Mouse (Mus musculus): ENCODE measurements at regions not wholly inside any gene's neighbourhood (a gene's known extent, or its start where the extent isn't known, plus 50 kb on each side); places are given as distances from the start of the nearest gene placed in this dataset.
"Not testable (repeated sequence)": the region's sequence is repeated elsewhere in the genome, so short reads cannot be mapped to it uniquely, and the experiment has no call there.

- Histone ChIP-seq H3K9ac (ENCODE audit: low read depth, low read length) (no peak overlapping the region), H3K4me3 (ENCODE audit: low read depth, low read length) (no peak overlapping the region), H3K4me2 (no peak overlapping the region), H3K27me3 (replicated peaks; ENCODE audit: control insufficient read depth, insufficient read depth, low read length) (no peaks in the 10 kb centered on the region), H3K27ac (ENCODE audit: low read depth, low read length) (no peak overlapping the region), H3K36me3 (ENCODE audit: control insufficient read depth, insufficient read depth, low read length) (no peaks in the 10 kb centered on the region), H3K9me3 (ENCODE audit: control insufficient read depth, low read length) (no peaks in the 10 kb centered on the region), H3K4me1 (replicated peaks; ENCODE audit: control insufficient read depth, insufficient read depth, low read length) (no peaks in the 10 kb centered on the region)
- ATAC-seq (replicated peaks; ENCODE audit: low FRiP score) = no peak
- 90% methylated on average over 16 of the region's 16 CpGs for WGBS
- no peak for DNase-seq (ENCODE audit: low spot score)
These were observed 182.0 kb downstream of the Srek1 start for GRCm38 (mm10) chr13:103592371-103592770.

GRCm38 (mm10) chr13:103591874-103592273, 182.5 kb downstream of the Srek1 start:
- Histone ChIP-seq H3K27ac (ENCODE audit: low read depth, low read length) (no peak overlapping the region), H3K9me3 (ENCODE audit: control insufficient read depth, low read length) (no peaks in the 10 kb centered on the region), H3K4me3 (ENCODE audit: low read depth, low read length) (no peak overlapping the region), H3K4me2 (no peak overlapping the region), H3K9ac (ENCODE audit: low read depth, low read length) (no peak overlapping the region), H3K36me3 (ENCODE audit: control insufficient read depth, insufficient read depth, low read length) (no peaks in the 10 kb centered on the region), H3K4me1 (replicated peaks; ENCODE audit: control insufficient read depth, insufficient read depth, low read length) (no peaks in the 10 kb centered on the region), H3K27me3 (replicated peaks; ENCODE audit: control insufficient read depth, insufficient read depth, low read length) (no peaks in the 10 kb centered on the region)
- ATAC-seq (replicated peaks; ENCODE audit: low FRiP score) = no peak
- no peak for DNase-seq (ENCODE audit: low spot score)
- WGBS = 80% methylated on average over 6 of the region's 6 CpGs

- DNase-seq (ENCODE audit: low spot score); ATAC-seq (replicated peaks; ENCODE audit: low FRiP score); H3K4me3 ChIP-seq (ENCODE audit: low read depth, low read length); H3K36me3 ChIP-seq (ENCODE audit: control insufficient read depth, insufficient read depth, low read length); H3K9ac ChIP-seq (ENCODE audit: low read depth, low read length); H3K27me3 ChIP-seq (replicated peaks; ENCODE audit: control insufficient read depth, insufficient read depth, low read length); H3K4me2 ChIP-seq; H3K27ac ChIP-seq (ENCODE audit: low read depth, low read length); H3K9me3 ChIP-seq (ENCODE audit: control insufficient read depth, low read length); H3K4me1 ChIP-seq (replicated peaks; ENCODE audit: control insufficient read depth, insufficient read depth, low read length): not testable (repeated sequence)
- WGBS = 47% methylated on average over 7 of the region's 7 CpGs
These were observed 183.0 kb downstream of the Srek1 start for GRCm38 (mm10) chr13:103591381-103591780.

- Histone ChIP-seq H3K36me3 (ENCODE audit: control insufficient read depth, insufficient read depth, low read length) (no peaks in the 10 kb centered on the region), H3K9ac (ENCODE audit: low read depth, low read length) (no peak overlapping the region), H3K9me3 (ENCODE audit: control insufficient read depth, low read length) (no peaks in the 10 kb centered on the region), H3K27me3 (replicated peaks; ENCODE audit: control insufficient read depth, insufficient read depth, low read length) (no peaks in the 10 kb centered on the region), H3K27ac (ENCODE audit: low read depth, low read length) (no peak overlapping the region), H3K4me3 (ENCODE audit: low read depth, low read length) (no peak overlapping the region), H3K4me1 (replicated peaks; ENCODE audit: control insufficient read depth, insufficient read depth, low read length) (no peaks in the 10 kb centered on the region), H3K4me2 (no peak overlapping the region)
- WGBS = 88% methylated on average over 5 of the region's 5 CpGs
- ATAC-seq (replicated peaks; ENCODE audit: low FRiP score) = no peak
- DNase-seq (ENCODE audit: low spot score) = no peak
These were observed 184.8 kb downstream of the Srek1 start for GRCm38 (mm10) chr13:103589646-103590045.

GRCm38 (mm10) chr13:103576856-103577255, 197.6 kb downstream of the Srek1 start:
- 71% methylated on average over 4 of the region's 4 CpGs for WGBS
- no peak overlapping the region for H3K4me3 ChIP-seq (ENCODE audit: low read depth, low read length)
- H3K9ac ChIP-seq (ENCODE audit: low read depth, low read length) = no peak overlapping the region
- no peak overlapping the region for H3K4me2 ChIP-seq
- H3K27ac ChIP-seq (ENCODE audit: low read depth, low read length) = no peak overlapping the region
- ATAC-seq (replicated peaks; ENCODE audit: low FRiP score) = no peak
- H3K27me3 ChIP-seq (replicated peaks; ENCODE audit: control insufficient read depth, insufficient read depth, low read length) = no peaks in the 10 kb centered on the region
- no peaks in the 10 kb centered on the region for H3K4me1 ChIP-seq (replicated peaks; ENCODE audit: control insufficient read depth, insufficient read depth, low read length)
- no peaks in the 10 kb centered on the region for H3K9me3 ChIP-seq (ENCODE audit: control insufficient read depth, low read length)
- no peaks in the 10 kb centered on the region for H3K36me3 ChIP-seq (ENCODE audit: control insufficient read depth, insufficient read depth, low read length)
- DNase-seq (ENCODE audit: low spot score) = no peak

GRCm38 (mm10) chr13:103564715-103565114, 209.7 kb downstream of the Srek1 start:
- no peak overlapping the region for H3K27ac ChIP-seq (ENCODE audit: low read depth, low read length)
- H3K9ac ChIP-seq (ENCODE audit: low read depth, low read length) = no peak overlapping the region
- H3K4me3 ChIP-seq (ENCODE audit: low read depth, low read length) = no peak overlapping the region
- H3K27me3 ChIP-seq (replicated peaks; ENCODE audit: control insufficient read depth, insufficient read depth, low read length) = no peaks in the 10 kb centered on the region
- no peaks in the 10 kb centered on the region for H3K36me3 ChIP-seq (ENCODE audit: control insufficient read depth, insufficient read depth, low read length)
- ATAC-seq (replicated peaks; ENCODE audit: low FRiP score) = no peak
- no peaks in the 10 kb centered on the region for H3K9me3 ChIP-seq (ENCODE audit: control insufficient read depth, low read length)
- no peak for DNase-seq (ENCODE audit: low spot score)
- no peaks in the 10 kb centered on the region for H3K4me1 ChIP-seq (replicated peaks; ENCODE audit: control insufficient read depth, insufficient read depth, low read length)
- H3K4me2 ChIP-seq = no peak overlapping the region
- 78% methylated on average over 8 of the region's 8 CpGs for WGBS

GRCm38 (mm10) chr13:103561795-103562705, 212.4 kb downstream of the Srek1 start:
- 84% methylated on average over 26 of the region's 26 CpGs for WGBS
- ATAC-seq (replicated peaks; ENCODE audit: low FRiP score) = no peak
- no peaks in the 10 kb centered on the region for H3K27me3 ChIP-seq (replicated peaks; ENCODE audit: control insufficient read depth, insufficient read depth, low read length)
- H3K9ac ChIP-seq (ENCODE audit: low read depth, low read length) = no peak overlapping the region
- DNase-seq (ENCODE audit: low spot score) = no peak
- no peak overlapping the region for H3K27ac ChIP-seq (ENCODE audit: low read depth, low read length)
- H3K36me3 ChIP-seq (ENCODE audit: control insufficient read depth, insufficient read depth, low read length) = no peaks in the 10 kb centered on the region
- H3K9me3 ChIP-seq (ENCODE audit: control insufficient read depth, low read length) = no peaks in the 10 kb centered on the region
- H3K4me2 ChIP-seq = no peak overlapping the region
- no peaks in the 10 kb centered on the region for H3K4me1 ChIP-seq (replicated peaks; ENCODE audit: control insufficient read depth, insufficient read depth, low read length)
- H3K4me3 ChIP-seq (ENCODE audit: low read depth, low read length) = no peak overlapping the region

GRCm38 (mm10) chr13:103558915-103559314, 215.5 kb downstream of the Srek1 start:
- Histone ChIP-seq H3K27me3 (replicated peaks; ENCODE audit: control insufficient read depth, insufficient read depth, low read length) (no peaks in the 10 kb centered on the region), H3K4me2 (no peak overlapping the region), H3K27ac (ENCODE audit: low read depth, low read length) (no peak overlapping the region), H3K9ac (ENCODE audit: low read depth, low read length) (no peak overlapping the region), H3K36me3 (ENCODE audit: control insufficient read depth, insufficient read depth, low read length) (no peaks in the 10 kb centered on the region), H3K4me1 (replicated peaks; ENCODE audit: control insufficient read depth, insufficient read depth, low read length) (no peaks in the 10 kb centered on the region), H3K9me3 (ENCODE audit: control insufficient read depth, low read length) (no peaks in the 10 kb centered on the region), H3K4me3 (ENCODE audit: low read depth, low read length) (no peak overlapping the region)
- ATAC-seq (replicated peaks; ENCODE audit: low FRiP score) (no peak), DNase-seq (ENCODE audit: low spot score) (no peak)
- 83% methylated on average over 3 of the region's 3 CpGs for WGBS

- DNase-seq (ENCODE audit: low spot score) = no peak
- Histone ChIP-seq H3K27me3 (replicated peaks; ENCODE audit: control insufficient read depth, insufficient read depth, low read length) (no peaks in the 10 kb centered on the region), H3K9ac (ENCODE audit: low read depth, low read length) (no peak overlapping the region), H3K9me3 (ENCODE audit: control insufficient read depth, low read length) (no peaks in the 10 kb centered on the region), H3K4me1 (replicated peaks; ENCODE audit: control insufficient read depth, insufficient read depth, low read length) (no peaks in the 10 kb centered on the region), H3K4me2 (no peak overlapping the region), H3K36me3 (ENCODE audit: control insufficient read depth, insufficient read depth, low read length) (no peaks in the 10 kb centered on the region), H3K4me3 (ENCODE audit: low read depth, low read length) (no peak overlapping the region), H3K27ac (ENCODE audit: low read depth, low read length) (no peak overlapping the region)
- no peak for ATAC-seq (replicated peaks; ENCODE audit: low FRiP score)
- WGBS = 86% methylated on average over 10 of the region's 10 CpGs
These were observed 205.3 kb upstream of the Mast4 start for GRCm38 (mm10) chr13:103539577-103539976.

Data from liver, embryonic 11.5 days (tissue).